Mouse (Mus musculus) CH12.LX (cell line): ENCODE measurements around the gene Plce1.

ENCODE experiments used
- CHD2 ChIP-seq: IDR thresholded peaks from 2 replicates; pipeline ENCODE4 v1.6.1; 2011; ENCODE audit warnings: low read length, improper control_type of control experiment
- CTCF ChIP-seq, 2 experiments: IDR thresholded peaks in 1 of 2; conservative IDR thresholded peaks in 1 of 2; 2 replicates each; pipeline ENCODE4 v1.5.1; 2011 to 2012; ENCODE audit warnings: low read depth in 2 of 2, low read length in 2 of 2, improper control_type of control experiment in 1 of 2, inconsistent platforms in 1 of 2, mild to moderate bottlenecking in 1 of 2, moderate library complexity in 1 of 2
- EP300 ChIP-seq: IDR thresholded peaks from 2 replicates; pipeline ENCODE4 v1.6.1; 2011; ENCODE audit warnings: low read length, improper control_type of control experiment
- ETS1 ChIP-seq: conservative IDR thresholded peaks from 2 replicates; pipeline ENCODE4 v1.6.1; 2012; ENCODE audit warnings: low read depth, mild to moderate bottlenecking, inconsistent platforms, low read length, improper control_type of control experiment, moderate library complexity
- NELFE ChIP-seq: IDR thresholded peaks from 2 replicates; pipeline ENCODE4 v1.6.1; 2011; ENCODE audit warnings: low read depth, low read length, improper control_type of control experiment
- POLR2A ChIP-seq: IDR thresholded peaks from 2 replicates; pipeline ENCODE4 v1.6.1; 2011; ENCODE audit warnings: low read depth, mild to moderate bottlenecking, improper control_type of control experiment, low read length
- SMC3 ChIP-seq: IDR thresholded peaks from 2 replicates; pipeline ENCODE4 v1.6.1; 2011; ENCODE audit warnings: low read depth, low read length, improper control_type of control experiment
- USF1 ChIP-seq: IDR thresholded peaks from 2 replicates; pipeline ENCODE4 v1.6.1; 2014; ENCODE audit warnings: low read depth, mild to moderate bottlenecking, inconsistent platforms, low read length, improper control_type of control experiment

DNA sequence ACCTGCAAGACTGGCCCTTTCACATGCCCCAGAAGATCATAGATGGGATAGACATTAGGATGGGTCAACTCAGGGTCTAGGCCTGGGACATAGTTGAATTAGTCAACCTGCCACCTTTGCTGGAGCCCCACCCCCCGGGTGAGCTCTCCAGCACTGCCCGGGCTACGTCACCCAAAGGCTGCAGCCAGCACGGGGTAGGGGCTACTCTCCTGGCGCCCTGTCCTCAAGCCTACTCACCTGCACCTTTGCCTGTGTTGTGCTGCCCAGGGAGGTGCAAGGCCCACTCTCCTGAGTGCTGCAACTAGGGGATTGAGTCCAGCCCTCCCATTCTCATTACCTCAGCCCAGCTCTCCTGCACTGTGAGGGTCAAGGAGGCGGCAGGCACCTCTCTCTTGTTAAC is 225.5 kb downstream of the Plce1 start:
- TF ChIP-seq CTCF (conservative IDR thresholded peaks at IDR 0.05 in 1 of 2, IDR thresholded peaks at IDR 0.05 in 1 of 2; ENCODE audit: low read depth in 2 of 2, low read length in 2 of 2) (no peak), EP300 (no peak), ETS1 (no peak), POLR2A (no peak), CHD2 (no peak), NELFE (no peak), USF1 (no peak), SMC3 (no peak)
